Mouse (Mus musculus): ENCODE data around the gene Gm10772.
"Not testable (repeated sequence)": the region's sequence is repeated elsewhere in the genome, so short reads cannot be mapped to it uniquely, and the experiment has no call there.

Gene Gm10772

GRCm38 (mm10) chr13:66227473-66227872, at the start of gene Gm10772:
Gene Gm10772 (minus strand): TSS chr13:66227573.
- not testable (repeated sequence) for DNase-seq

GRCm38 (mm10) chr13:66263914-66264313, 36.5 kb upstream of the Gm10772 start:
- not testable (repeated sequence) for DNase-seq

GRCm38 (mm10) chr13:66263141-66263540, 35.8 kb upstream of the Gm10772 start:
- not testable (repeated sequence) for DNase-seq

- no peak for DNase-seq
These were observed 13.0 kb downstream of the Gm10772 start for GRCm38 (mm10) chr13:66214349-66214748.

- DNase-seq: not testable (repeated sequence)
These were observed 13.6 kb downstream of the Gm10772 start for GRCm38 (mm10) chr13:66213811-66214210.

GRCm38 (mm10) chr13:66179172-66179571, 48.2 kb downstream of the Gm10772 start:
- not testable (repeated sequence) for DNase-seq

Data from embryo, embryonic 11 days (tissue).